ENCODE assay signal across 25 mouse cellular contexts in the genomic region with DNA sequence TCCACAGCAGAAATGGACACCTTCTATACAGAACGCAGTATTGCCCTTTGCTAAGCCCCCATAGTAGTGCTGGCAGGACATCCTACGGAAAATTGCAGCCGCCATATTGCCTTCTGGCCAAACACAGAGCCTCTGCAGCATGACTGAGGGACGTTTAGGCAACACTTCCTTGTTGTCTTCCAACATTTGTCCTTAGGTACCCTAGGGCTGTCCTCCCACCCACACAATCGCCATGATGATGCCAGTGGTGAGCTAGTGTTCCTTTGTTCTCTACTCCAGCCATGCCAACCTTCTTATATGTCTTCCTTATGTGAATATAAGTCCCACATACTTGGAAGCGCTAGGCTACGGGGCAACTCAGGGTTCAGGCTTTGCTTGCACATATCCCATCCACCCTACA.
"Had no signal": no experiment of that assay in that cellular context is flagged by ENCODE, and none has a peak within 500 bp of the region (broad histone marks: within the 10 kb centered on the region; RNA-seq: fewer than 3 reads in every experiment).

No protein-coding gene starts in this region.

- H3K4me1 ChIP-seq: limb, embryonic 10.5 days; limb, embryonic 12.5 days; limb, embryonic 13.5 days; limb, embryonic 15.5 days; liver, embryonic 12.5 days; liver, embryonic 13.5 days; liver, embryonic 15.5 days; lung, embryonic 15.5 days; midbrain, embryonic 12.5 days; midbrain, embryonic 13.5 days; midbrain, embryonic 15.5 days; neural tube, embryonic 12.5 days had no signal

- H3K36me3 ChIP-seq: limb, embryonic 10.5 days; limb, embryonic 12.5 days; limb, embryonic 13.5 days; limb, embryonic 15.5 days; liver, embryonic 12.5 days; liver, embryonic 13.5 days; liver, embryonic 15.5 days; lung, embryonic 15.5 days; midbrain, embryonic 12.5 days; midbrain, embryonic 13.5 days; midbrain, embryonic 15.5 days; neural tube, embryonic 12.5 days had no signal

- DNase-seq: left cerebral cortex, postnatal 4 days; liver; liver, embryonic 13.5 days; liver, postnatal 0 days; lung, adult 2 months; lung, embryonic 14.5 days; lung, postnatal 10 days; lung, postnatal 14 days; lung, postnatal 4 days; midbrain, embryonic 14.5 days had no signal

- H3K4me3 ChIP-seq: limb, embryonic 10.5 days; limb, embryonic 12.5 days; limb, embryonic 13.5 days; limb, embryonic 15.5 days; liver, embryonic 12.5 days; liver, embryonic 13.5 days; liver, embryonic 15.5 days; lung, embryonic 15.5 days; megakaryocyte, embryonic 14.5 days; midbrain, embryonic 12.5 days; midbrain, embryonic 13.5 days; midbrain, embryonic 15.5 days; myocyte; neural tube, embryonic 12.5 days had no signal

- H3K9me3 ChIP-seq: limb, embryonic 10.5 days; limb, embryonic 12.5 days; limb, embryonic 13.5 days; limb, embryonic 15.5 days; liver, embryonic 12.5 days; liver, embryonic 13.5 days; liver, embryonic 15.5 days; lung, embryonic 15.5 days; megakaryocyte, embryonic 14.5 days; midbrain, embryonic 12.5 days; midbrain, embryonic 13.5 days; midbrain, embryonic 15.5 days; neural tube, embryonic 12.5 days had no signal

- H3K27ac ChIP-seq: limb, embryonic 10.5 days; limb, embryonic 12.5 days; limb, embryonic 13.5 days; limb, embryonic 15.5 days; liver, embryonic 12.5 days; liver, embryonic 13.5 days; liver, embryonic 14.5 days; liver, embryonic 15.5 days; lung, embryonic 15.5 days; macrophage; midbrain, embryonic 12.5 days; midbrain, embryonic 13.5 days; midbrain, embryonic 15.5 days; neural tube, embryonic 12.5 days had no signal

- H3K27me3 ChIP-seq: limb, embryonic 12.5 days; limb, embryonic 13.5 days; limb, embryonic 15.5 days; liver, embryonic 12.5 days; liver, embryonic 13.5 days; liver, embryonic 15.5 days; lung, embryonic 15.5 days; megakaryocyte, embryonic 14.5 days; midbrain, embryonic 12.5 days; midbrain, embryonic 13.5 days; midbrain, embryonic 15.5 days; neural tube, embryonic 12.5 days had no signal
